Mouse (Mus musculus) heart, embryonic 12.5 days (tissue): Measurements from ENCODE around the gene Bcat2. TPM values are rescaled to one million over a fixed set of nuclear protein-coding genes. Genes with fewer than 3 reads are reported as not detected.

Experiments used
- ATAC-seq: fragments of 200-750 bp; cut with Nextera tagmentation; 2 replicates; pipeline ENCODE4 v1.8.0; 2017; ENCODE audit warnings: moderate TSS enrichment, moderate library complexity; ENCODE audit not compliant: insufficient number of reproducible peaks, low FRiP score
- H3K27ac ChIP-seq: fragments of 300-500 bp; sonication (generic); 2 replicates; pipeline ENCODE4 v1.5.1; 2016; ENCODE audit warnings: mild to moderate bottlenecking, moderate library complexity; ENCODE audit not compliant: poor library complexity, severe bottlenecking
- H3K27me3 ChIP-seq: fragments of 300-500 bp; sonication (generic); replicated peaks from 2 replicates; pipeline ENCODE4 v1.6.1; 2016; ENCODE audit warnings: mild to moderate bottlenecking, moderate library complexity
- H3K36me3 ChIP-seq: fragments of 300-500 bp; sonication (generic); 2 replicates; pipeline ENCODE4 v1.6.1; 2016; ENCODE audit warnings: mild to moderate bottlenecking, moderate library complexity
- H3K4me1 ChIP-seq: fragments of 300-500 bp; sonication (generic); replicated peaks from 2 replicates; pipeline ENCODE4 v1.6.1; 2016; ENCODE audit warnings: mild to moderate bottlenecking
- H3K4me2 ChIP-seq: fragments of 300-500 bp; sonication (generic); 2 replicates; pipeline ENCODE4 v1.6.1; 2016; ENCODE audit warnings: mild to moderate bottlenecking, moderate library complexity
- H3K4me3 ChIP-seq: fragments of 300-500 bp; sonication (generic); 2 replicates; pipeline ENCODE4 v1.5.1; 2016; ENCODE audit warnings: mild to moderate bottlenecking
- H3K9ac ChIP-seq: fragments of 300-500 bp; sonication (generic); 2 replicates; pipeline ENCODE4 v1.6.1; 2016; ENCODE audit warnings: mild to moderate bottlenecking, moderate library complexity
- H3K9me3 ChIP-seq: fragments of 300-500 bp; sonication (generic); replicated peaks from 2 replicates; pipeline ENCODE4 v1.6.1; 2016; ENCODE audit warnings: mild to moderate bottlenecking, moderate library complexity
- WGBS: fragments of 180-500 bp; shearing (Covaris S2); methylation state at CpG from one replicate; pipeline ENCODE4 v1.1.7; 2016; 5-methylcytosine and 5-hydroxymethylcytosine counted together
- polyA plus RNA-seq: library from polyadenylated mRNA; unstranded; fragments of >200 nt; fragmentation: Nextera tagmentation; extraction: Ambion mirVana; gene quantifications from 2 replicates; pipeline ENCODE4 v1.2.1, GENCODE M21; 2016

Gene Bcat2
- polyA plus RNA-seq, 1 experiment from 2014 or later, result 64.7 TPM

DNA sequence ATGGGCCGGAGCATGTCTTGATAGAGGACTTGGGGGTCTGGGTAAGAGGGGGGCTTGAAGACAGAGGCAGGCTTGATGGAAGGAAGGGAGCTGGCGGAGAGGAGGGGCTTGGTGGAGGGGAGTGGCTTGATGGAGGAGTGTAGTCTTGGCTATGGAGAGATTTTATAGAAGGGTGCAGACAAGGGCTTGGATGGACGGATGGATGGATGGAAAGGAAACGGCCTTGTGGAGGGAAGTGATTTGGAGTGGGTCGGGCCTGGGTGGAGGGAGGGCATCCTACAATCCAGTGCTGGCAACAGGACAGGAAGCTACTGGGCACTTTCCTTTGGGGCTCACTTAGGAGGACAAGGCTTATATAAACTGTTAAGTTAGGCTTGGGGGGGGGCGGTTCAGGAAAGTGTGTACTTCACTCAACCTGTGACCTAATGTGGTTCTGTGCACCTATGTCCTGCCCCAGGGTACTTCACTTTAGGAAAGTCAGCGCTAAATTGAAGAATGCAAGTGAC lies 56.7 kb downstream of the Bcat2 start:
- H3K27me3 ChIP-seq, result peaks cover 16% of the 10 kb centered on the region
- WGBS, result 72% methylated on average over 7 of the region's 7 CpGs
- peaks cover 6% of the 10 kb centered on the region; the same call in 1 of the 2 replicates for H3K36me3 ChIP-seq
- H3K27ac ChIP-seq, result peak overlapping the region; percentile 69; the same call in 1 of the 2 replicates
- no peak overlapping the region for H3K9ac ChIP-seq
- 0 out of 2 replicates have a peak, but pooled peaks have one; percentile 1 for ATAC-seq
- peak overlapping the region; percentile 98; the same call in 1 of the 2 replicates for H3K4me2 ChIP-seq
- 0 out of 2 replicates have a peak overlapping the region, but pooled peaks have one; percentile 68 for H3K4me3 ChIP-seq
- no peaks in the 10 kb centered on the region for H3K9me3 ChIP-seq
- peaks cover 13% of the 10 kb centered on the region for H3K4me1 ChIP-seq

DNA sequence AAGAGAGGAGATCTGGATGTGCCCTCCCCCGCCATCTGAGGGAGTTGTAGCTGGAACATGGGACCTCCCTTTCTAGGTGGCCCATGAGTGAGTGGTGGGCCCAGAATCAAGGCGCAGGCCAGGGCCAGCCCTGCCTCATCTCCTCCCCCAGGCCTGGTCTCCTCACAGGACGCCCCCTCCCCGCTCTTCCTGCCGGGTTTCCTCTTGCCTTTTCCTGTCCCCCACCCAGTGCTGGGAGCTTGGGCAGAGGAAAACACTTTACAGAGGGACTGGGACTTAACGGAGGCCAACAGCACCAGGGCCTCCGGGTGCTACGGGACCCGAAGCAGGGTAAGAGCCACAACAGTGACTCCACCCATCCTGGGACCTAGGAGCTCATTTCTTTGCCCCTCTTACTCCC lies 57.3 kb downstream of the Bcat2 start, which contains the start of gene Rasip1:
Gene Rasip1, plus strand, starts transcription at position 228 of the 400 bp plus-strand sequence.
- H3K4me2 ChIP-seq, result peak within 1 kb of the TSS; percentile 98
- peak within 1 kb of the TSS; percentile 69 for H3K27ac ChIP-seq
- no peaks in the 10 kb centered on the region for H3K9me3 ChIP-seq
- H3K9ac ChIP-seq, result peak within 1 kb of the TSS; percentile 84
- ATAC-seq, result peak; percentile 74
- H3K27me3 ChIP-seq, result peaks cover 16% of the 10 kb centered on the region
- H3K36me3 ChIP-seq, result peaks cover 6% of the 10 kb centered on the region
- WGBS, result 58% methylated on average over 9 of the region's 9 CpGs
- H3K4me3 ChIP-seq, result peak within 1 kb of the TSS; percentile 68
- peaks cover 16% of the 10 kb centered on the region for H3K4me1 ChIP-seq

DNA sequence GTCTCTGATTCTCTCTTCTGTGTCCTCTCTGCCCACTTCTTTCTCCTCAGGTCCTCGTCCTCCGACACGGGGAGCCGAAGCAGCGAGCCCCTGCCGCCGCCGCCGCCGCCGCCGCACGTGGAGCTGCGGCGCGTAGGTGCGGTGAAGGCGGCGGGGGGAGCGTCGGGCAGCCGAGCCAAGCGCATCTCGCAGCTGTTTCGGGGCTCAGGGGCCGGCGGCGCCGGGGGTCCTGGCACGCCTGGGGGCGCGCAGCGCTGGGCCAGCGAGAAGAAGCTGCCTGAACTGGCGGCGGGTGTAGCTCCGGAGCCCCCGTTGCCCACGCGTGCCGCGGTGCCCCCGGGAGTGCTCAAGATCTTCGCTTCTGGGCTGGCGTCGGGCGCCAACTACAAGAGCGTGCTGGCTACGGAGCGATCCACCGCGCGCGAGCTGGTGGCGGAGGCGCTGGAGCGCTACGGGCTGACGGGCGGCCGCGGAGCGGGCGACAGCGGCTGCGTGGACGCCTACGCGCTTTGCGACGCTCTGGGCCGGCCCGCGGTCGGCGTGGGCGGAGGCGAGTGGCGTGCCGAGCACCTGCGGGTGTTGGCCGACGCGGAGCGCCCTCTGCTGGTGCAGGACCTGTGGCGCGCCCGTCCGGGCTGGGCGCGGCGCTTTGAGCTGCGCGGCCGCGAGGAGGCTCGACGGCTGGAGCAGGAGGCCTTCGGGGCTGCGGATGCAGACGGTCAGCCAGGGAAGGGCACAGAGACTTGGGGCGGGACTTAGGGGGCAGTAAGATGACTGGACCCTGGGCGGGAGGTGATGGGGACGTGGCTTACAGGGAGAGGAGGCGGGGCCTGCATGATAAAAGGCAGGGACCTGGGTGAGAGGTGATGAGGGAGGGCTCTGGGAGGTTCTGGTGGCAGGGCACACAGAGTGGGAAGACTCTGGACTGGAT lies 58.7 kb downstream of the Bcat2 start:
- WGBS, result 1% methylated on average over 105 of the region's 105 CpGs
- peak; percentile 77 for ATAC-seq
- Histone ChIP-seq H3K9ac (peak overlapping the region; percentile 84), H3K4me3 (peak overlapping the region; percentile 68), H3K27me3 (peaks cover 16% of the 10 kb centered on the region), H3K4me1 (peaks cover 27% of the 10 kb centered on the region), H3K9me3 (no peaks in the 10 kb centered on the region), H3K27ac (peak overlapping the region; percentile 69), H3K4me2 (peak overlapping the region; percentile 98), H3K36me3 (peaks cover 6% of the 10 kb centered on the region)

DNA sequence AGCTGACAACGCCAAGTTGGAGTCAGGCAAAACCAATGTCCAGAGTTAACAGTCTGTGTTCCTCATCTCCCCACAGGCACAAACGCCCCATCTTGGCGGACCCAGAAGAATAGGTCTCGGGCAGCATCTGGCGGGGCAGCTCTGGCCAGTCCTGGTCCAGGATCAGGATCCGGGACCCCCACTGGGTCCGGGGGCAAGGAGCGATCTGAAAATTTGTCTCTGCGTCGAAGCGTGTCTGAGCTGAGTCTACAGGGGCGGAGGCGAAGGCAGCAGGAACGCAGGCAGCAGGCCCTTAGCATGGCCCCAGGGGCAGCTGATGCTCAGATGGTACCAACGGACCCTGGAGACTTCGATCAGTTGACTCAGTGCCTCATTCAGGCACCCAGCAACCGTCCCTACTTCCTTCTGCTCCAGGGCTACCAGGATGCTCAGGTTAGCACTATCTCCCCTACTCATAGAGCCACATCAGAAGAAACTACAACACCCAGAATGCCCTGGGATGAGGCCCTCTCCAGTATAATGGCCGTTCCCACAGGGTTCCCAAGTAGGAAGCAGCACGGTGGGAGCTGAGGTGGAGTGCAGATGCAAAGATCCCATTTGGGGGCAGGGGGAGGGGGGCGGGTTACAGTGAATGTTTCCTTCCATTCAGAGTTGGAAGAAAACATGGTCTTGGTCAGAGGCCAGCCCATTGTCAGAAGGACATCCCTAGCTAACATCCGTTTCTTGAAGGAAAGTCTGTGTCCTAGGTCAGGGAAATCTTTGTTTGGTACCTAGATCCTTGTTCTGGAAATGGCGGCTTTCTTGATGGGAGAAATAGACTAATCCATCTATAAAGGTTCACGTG lies 60.3 kb downstream of the Bcat2 start:
- peak overlapping the region; percentile 98 for H3K4me2 ChIP-seq
- peaks cover 6% of the 10 kb centered on the region for H3K36me3 ChIP-seq
- no peak for ATAC-seq
- H3K9ac ChIP-seq, result no peak overlapping the region
- H3K4me1 ChIP-seq, result peaks cover 39% of the 10 kb centered on the region
- 65% methylated on average over 23 of the region's 23 CpGs for WGBS
- H3K4me3 ChIP-seq, result no peak overlapping the region
- H3K27ac ChIP-seq, result no peak overlapping the region
- peaks cover 13% of the 10 kb centered on the region for H3K27me3 ChIP-seq
- no peaks in the 10 kb centered on the region for H3K9me3 ChIP-seq

DNA sequence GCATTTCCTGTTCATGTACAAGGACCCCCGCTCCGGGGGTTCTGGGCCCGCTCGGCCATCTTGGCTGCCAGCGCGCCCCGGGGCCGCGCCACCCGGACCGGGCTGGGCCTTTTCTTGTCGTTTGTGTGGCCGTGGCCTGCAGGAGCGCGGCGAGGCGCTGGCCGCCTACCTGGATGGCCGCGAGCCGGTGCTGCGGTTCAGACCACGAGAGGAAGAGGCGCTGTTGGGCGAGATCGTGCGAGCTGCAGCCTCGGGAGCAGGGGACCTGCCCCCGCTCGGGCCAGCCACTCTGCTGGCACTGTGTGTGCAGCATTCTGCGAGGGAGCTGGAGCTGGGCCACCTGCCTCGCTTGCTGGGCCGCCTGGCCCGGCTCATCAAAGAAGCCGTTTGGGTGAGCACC lies 62.5 kb downstream of the Bcat2 start:
- peak overlapping the region; percentile 45 for H3K9ac ChIP-seq
- H3K4me1 ChIP-seq, result peaks cover 47% of the 10 kb centered on the region
- no peaks in the 10 kb centered on the region for H3K9me3 ChIP-seq
- H3K27ac ChIP-seq, result no peak overlapping the region
- 26% methylated on average over 34 of the region's 35 CpGs for WGBS
- ATAC-seq, result no peak
- peaks cover 10% of the 10 kb centered on the region for H3K27me3 ChIP-seq
- H3K4me2 ChIP-seq, result peak overlapping the region; percentile 62
- H3K4me3 ChIP-seq, result peak overlapping the region; percentile 25
- H3K36me3 ChIP-seq, result peaks cover 20% of the 10 kb centered on the region

GRCm38 (mm10) chr7:45634946-45635681 lies 65.2 kb downstream of the Bcat2 start:
- no peaks in the 10 kb centered on the region for H3K9me3 ChIP-seq
- peak; percentile 43 for ATAC-seq
- peaks cover 20% of the 10 kb centered on the region for H3K36me3 ChIP-seq
- no peaks in the 10 kb centered on the region; the same call in 1 of the 2 replicates for H3K27me3 ChIP-seq
- H3K4me3 ChIP-seq, result no peak overlapping the region
- 74% methylated on average over 11 of the region's 11 CpGs for WGBS
- H3K27ac ChIP-seq, result peak overlapping the region; percentile 82
- no peak overlapping the region for H3K4me2 ChIP-seq
- H3K9ac ChIP-seq, result no peak overlapping the region
- H3K4me1 ChIP-seq, result peaks cover 58% of the 10 kb centered on the region

DNA sequence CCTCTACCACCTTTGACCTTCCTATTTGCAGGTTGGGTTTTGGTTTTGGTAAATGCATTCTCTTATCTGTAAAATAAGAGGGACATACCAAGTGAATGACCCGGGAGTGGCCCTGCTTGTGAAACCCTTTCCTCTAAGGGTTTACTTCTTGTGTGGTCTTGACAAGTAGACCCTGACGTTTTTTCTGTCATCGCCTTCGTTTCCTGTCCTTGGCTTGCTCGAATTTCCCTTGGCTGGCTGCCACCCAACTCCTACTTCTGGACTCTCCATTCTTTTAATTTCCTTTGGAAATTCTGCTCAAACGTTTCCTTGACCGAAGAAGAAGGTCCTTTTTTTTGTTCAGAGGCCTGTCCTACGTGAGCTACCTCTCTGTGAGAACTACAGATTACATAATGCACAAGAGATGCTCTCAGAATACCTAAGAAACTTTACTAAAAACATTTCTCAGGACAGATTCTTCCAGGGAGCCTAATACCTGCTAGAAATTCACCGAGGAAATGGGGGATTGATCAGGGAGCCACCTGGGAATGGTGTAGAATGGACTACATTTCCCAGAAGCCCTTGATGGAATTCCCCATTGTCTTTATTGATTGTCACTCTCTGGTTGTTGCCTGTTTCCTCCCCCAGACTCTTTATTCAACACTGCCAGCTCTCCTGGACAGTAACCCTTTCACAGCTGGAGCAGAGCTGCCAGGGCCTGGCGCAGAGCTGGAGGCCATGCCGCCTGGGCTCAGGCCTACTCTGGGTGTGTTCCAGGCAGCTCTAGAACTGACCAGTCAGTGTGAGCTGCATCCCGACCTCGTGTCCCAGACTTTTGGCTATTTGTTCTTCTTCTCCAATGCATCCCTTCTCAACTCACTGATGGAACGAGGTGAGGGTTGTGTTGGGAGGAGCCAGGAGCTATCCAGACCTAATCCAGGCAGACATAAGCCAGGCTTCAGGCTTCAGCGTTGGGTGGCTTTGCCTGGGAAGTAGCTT lies 66.0 kb downstream of the Bcat2 start:
- Histone ChIP-seq H3K4me2 (no peak overlapping the region), H3K27me3 (no peaks in the 10 kb centered on the region; the same call in 1 of the 2 replicates), H3K27ac (peak overlapping the region; percentile 65), H3K9me3 (no peaks in the 10 kb centered on the region), H3K9ac (no peak overlapping the region), H3K36me3 (peaks cover 17% of the 10 kb centered on the region), H3K4me1 (peaks cover 63% of the 10 kb centered on the region), H3K4me3 (no peak overlapping the region)
- WGBS, result 60% methylated on average over 15 of the region's 15 CpGs
- ATAC-seq, result peak; percentile 19

DNA sequence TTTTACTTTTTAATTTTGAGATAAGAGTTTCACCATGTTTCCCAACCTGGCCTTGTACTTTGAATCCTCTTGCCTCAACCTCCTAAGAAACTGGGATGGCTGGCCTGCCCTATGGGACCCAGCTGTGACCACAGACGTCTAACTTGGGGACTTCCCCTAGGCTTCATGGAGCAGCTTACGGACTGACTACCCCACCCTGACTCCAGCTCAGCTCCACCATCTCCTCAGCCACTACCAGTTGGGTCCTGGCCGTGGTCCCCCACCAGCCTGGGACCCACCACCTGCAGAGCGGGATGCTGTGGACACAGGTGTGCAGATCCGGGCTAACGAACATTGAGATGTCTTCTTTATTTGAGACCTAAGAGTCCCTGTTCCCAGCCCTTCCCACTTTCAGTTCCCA lies 67.8 kb downstream of the Bcat2 start:
- no peak overlapping the region for H3K9ac ChIP-seq
- H3K4me3 ChIP-seq, result peak overlapping the region; percentile 24; the same call in 1 of the 2 replicates
- 96% methylated on average over 6 of the region's 6 CpGs for WGBS

GRCm38 (mm10) chr7:45638623-45639401 lies 68.9 kb downstream of the Bcat2 start:
- H3K27ac ChIP-seq, result no peak overlapping the region
- peaks cover 73% of the 10 kb centered on the region for H3K4me1 ChIP-seq
- 27% methylated on average over 29 of the region's 29 CpGs for WGBS
- H3K9ac ChIP-seq, result 0 out of 2 replicates have a peak overlapping the region, but pooled peaks have one; percentile 25
- H3K4me3 ChIP-seq, result peak overlapping the region; percentile 24
- peaks cover 17% of the 10 kb centered on the region for H3K36me3 ChIP-seq
- no peaks in the 10 kb centered on the region; the same call in 1 of the 2 replicates for H3K27me3 ChIP-seq
- ATAC-seq, result peak; percentile 71
- H3K4me2 ChIP-seq, result peak overlapping the region; percentile 59
- H3K9me3 ChIP-seq, result no peaks in the 10 kb centered on the region

More for the DNA sequence above, 67.8 kb downstream of the Bcat2 start:
- Histone ChIP-seq H3K27ac (no peak overlapping the region), H3K27me3 (no peaks in the 10 kb centered on the region; the same call in 1 of the 2 replicates), H3K4me2 (no peak overlapping the region), H3K9me3 (no peaks in the 10 kb centered on the region), H3K36me3 (peaks cover 17% of the 10 kb centered on the region), H3K4me1 (peaks cover 73% of the 10 kb centered on the region)
- ATAC-seq, result no peak
